17 mouse cellular contexts compared by ENCODE assay signal in the genomic region with DNA sequence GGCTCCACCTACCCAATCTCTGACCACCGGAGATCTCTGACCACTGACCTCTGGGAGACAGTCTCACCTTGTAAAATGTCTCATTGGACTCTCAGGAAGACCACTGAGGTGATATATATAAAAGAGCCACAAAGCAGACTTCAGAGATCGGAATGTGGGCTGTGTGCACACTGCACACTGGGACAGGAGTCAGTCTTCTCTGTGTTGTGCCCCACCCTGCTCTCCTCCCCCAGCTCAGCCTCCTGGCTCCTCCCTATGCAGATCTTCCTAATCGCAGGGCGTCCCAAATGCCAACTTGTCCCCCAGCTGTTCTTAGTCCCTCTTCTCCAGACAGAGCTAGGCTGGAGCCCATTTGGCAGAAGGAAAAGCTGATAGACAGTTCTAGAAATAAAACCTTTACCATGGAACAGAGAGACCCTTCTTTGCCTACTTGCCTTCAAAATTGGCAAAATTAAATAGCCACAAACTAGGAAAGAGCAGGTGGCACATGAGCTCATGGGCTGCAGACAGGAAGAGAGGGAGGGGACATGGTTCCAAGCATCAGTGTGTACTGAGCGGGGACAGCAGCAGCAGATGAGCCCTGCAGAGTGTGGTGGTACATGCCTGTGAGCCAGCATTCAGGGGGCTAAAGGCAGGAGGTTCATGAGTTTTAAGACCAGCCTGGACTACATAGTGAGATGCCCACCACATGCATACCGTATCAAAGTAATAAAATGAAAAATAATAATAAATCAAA.
A peak's percentile ranks its signal among the peaks of the same experiment; 100 is the strongest.
DNase-seq lines count a peak whose midpoint lies in the region; ATAC-seq lines count a peak whose summit lies in the region.
"Had no signal": no experiment of that assay in that cellular context is flagged by ENCODE, and none has a peak within 500 bp of the region (broad histone marks: within the 10 kb centered on the region; RNA-seq: fewer than 3 reads in every experiment).

No protein-coding gene starts in this region.

- 54% methylated on average over 6 of the region's 6 CpGs for WGBS in forebrain, embryonic 13.5 days
- 59% methylated on average over 6 of the region's 6 CpGs for WGBS in forebrain, embryonic 14.5 days
- WGBS in midbrain, embryonic 16.5 days: 66% methylated on average over 6 of the region's 6 CpGs
- 60% methylated on average over 6 of the region's 6 CpGs for WGBS in midbrain, embryonic 13.5 days

- H3K4me1 ChIP-seq in forebrain, embryonic 13.5 days: peaks cover 38% of the 10 kb centered on the region
- peaks cover 7% of the 10 kb centered on the region for H3K4me1 ChIP-seq in forebrain, embryonic 14.5 days (ENCODE audit: control insufficient read depth, insufficient read depth, low read length)
- H3K4me1 ChIP-seq in midbrain, embryonic 16.5 days (ENCODE audit: control insufficient read depth, insufficient read depth, low read length): no peaks in the 10 kb centered on the region
- H3K4me1 ChIP-seq in midbrain, embryonic 13.5 days (replicated peaks): peaks cover 15% of the 10 kb centered on the region; the same call in 1 of the 2 replicates
- H3K4me1 ChIP-seq: hindbrain, embryonic 15.5 days; liver, embryonic 15.5 days had no signal

- H3K9me3 ChIP-seq in forebrain, embryonic 13.5 days (replicated peaks): no peaks in the 10 kb centered on the region
- no peaks in the 10 kb centered on the region for H3K9me3 ChIP-seq in forebrain, embryonic 14.5 days (replicated peaks; ENCODE audit: control insufficient read depth, low read length)
- H3K9me3 ChIP-seq in midbrain, embryonic 16.5 days (replicated peaks; ENCODE audit: control insufficient read depth, low read length, poor library complexity, severe bottlenecking): no peaks in the 10 kb centered on the region
- H3K9me3 ChIP-seq in midbrain, embryonic 13.5 days: no peaks in the 10 kb centered on the region
- H3K9me3 ChIP-seq: heart, embryonic 12.5 days; hindbrain, embryonic 15.5 days; limb, embryonic 15.5 days; liver, embryonic 15.5 days had no signal

- H3K4me2 ChIP-seq in forebrain, embryonic 13.5 days: no peak overlapping the region
- no peak overlapping the region for H3K4me2 ChIP-seq in forebrain, embryonic 14.5 days (ENCODE audit: low read length)
- no peak overlapping the region for H3K4me2 ChIP-seq in midbrain, embryonic 16.5 days (ENCODE audit: low read length)
- no peak overlapping the region for H3K4me2 ChIP-seq in midbrain, embryonic 13.5 days (replicated peaks)
- H3K4me2 ChIP-seq: heart, embryonic 12.5 days; hindbrain, embryonic 15.5 days; limb, embryonic 15.5 days; liver, embryonic 15.5 days had no signal

- no peak overlapping the region for H3K4me3 ChIP-seq in forebrain, embryonic 13.5 days
- no peak overlapping the region for H3K4me3 ChIP-seq in forebrain, embryonic 14.5 days (ENCODE audit: low read depth, low read length)
- no peak overlapping the region for H3K4me3 ChIP-seq in midbrain, embryonic 16.5 days (ENCODE audit: low read depth, low read length)
- no peak overlapping the region for H3K4me3 ChIP-seq in midbrain, embryonic 13.5 days (replicated peaks)
- H3K4me3 ChIP-seq: heart, embryonic 12.5 days; hindbrain, embryonic 15.5 days; limb, embryonic 15.5 days; liver, embryonic 15.5 days had no signal

- no peak overlapping the region for H3K27ac ChIP-seq in forebrain, embryonic 13.5 days
- H3K27ac ChIP-seq in forebrain, embryonic 14.5 days (ENCODE audit: low read depth, low read length): no peak overlapping the region
- H3K27ac ChIP-seq in midbrain, embryonic 16.5 days (ENCODE audit: low read length): no peak overlapping the region
- H3K27ac ChIP-seq in midbrain, embryonic 13.5 days: no peak overlapping the region
- H3K27ac ChIP-seq: hindbrain, embryonic 15.5 days; limb, embryonic 15.5 days; liver, embryonic 15.5 days had no signal

- no peak for DNase-seq in forebrain, embryonic 14.5 days (ENCODE audit: low spot score)
- DNase-seq in thymus, postnatal 0 days (ENCODE audit: low spot score): peak; percentile 64
- DNase-seq: cerebellum, postnatal 10 days; heart, postnatal 14 days; kidney, adult 8-10 months; kidney, postnatal 14 days; right cerebral cortex, postnatal 14 days; spleen, adult 18-20 months had no signal

- no peaks in the 10 kb centered on the region for H3K36me3 ChIP-seq in forebrain, embryonic 13.5 days (ENCODE audit: poor library complexity, severe bottlenecking)
- no peaks in the 10 kb centered on the region for H3K36me3 ChIP-seq in forebrain, embryonic 14.5 days (ENCODE audit: control insufficient read depth, insufficient read depth, low read length)
- H3K36me3 ChIP-seq in midbrain, embryonic 16.5 days (ENCODE audit: control insufficient read depth, insufficient read depth, low read length): no peaks in the 10 kb centered on the region
- no peaks in the 10 kb centered on the region for H3K36me3 ChIP-seq in midbrain, embryonic 13.5 days
- H3K36me3 ChIP-seq: heart, embryonic 12.5 days; hindbrain, embryonic 15.5 days; limb, embryonic 15.5 days; liver, embryonic 15.5 days had no signal

- 0 out of 2 replicates have a peak, but pooled peaks cover 4% of the 10 kb centered on the region for H3K27me3 ChIP-seq in forebrain, embryonic 13.5 days
- no peaks in the 10 kb centered on the region for H3K27me3 ChIP-seq in forebrain, embryonic 14.5 days (replicated peaks; ENCODE audit: control insufficient read depth, insufficient read depth, low read length)
- no peaks in the 10 kb centered on the region for H3K27me3 ChIP-seq in midbrain, embryonic 16.5 days (ENCODE audit: control insufficient read depth, insufficient read depth, low read depth, low read length)
- H3K27me3 ChIP-seq in midbrain, embryonic 13.5 days: peaks cover 10% of the 10 kb centered on the region; the same call in 1 of the 2 replicates
- H3K27me3 ChIP-seq: heart, embryonic 12.5 days; hindbrain, embryonic 15.5 days; limb, embryonic 15.5 days; liver, embryonic 15.5 days had no signal

- no peak overlapping the region for H3K9ac ChIP-seq in forebrain, embryonic 13.5 days
- no peak overlapping the region for H3K9ac ChIP-seq in forebrain, embryonic 14.5 days (ENCODE audit: low read length)
- H3K9ac ChIP-seq in midbrain, embryonic 16.5 days (ENCODE audit: low read depth, low read length): no peak overlapping the region
- no peak overlapping the region for H3K9ac ChIP-seq in midbrain, embryonic 13.5 days (replicated peaks)
- H3K9ac ChIP-seq: heart, embryonic 12.5 days; hindbrain, embryonic 15.5 days; limb, embryonic 15.5 days; liver, embryonic 15.5 days had no signal

- ATAC-seq in forebrain, embryonic 13.5 days: 0 out of 2 replicates have a peak, but pooled peaks have one; percentile 25
- no peak for ATAC-seq in forebrain, embryonic 14.5 days
- 0 out of 2 replicates have a peak, but pooled peaks have one; percentile 42 for ATAC-seq in midbrain, embryonic 16.5 days
- ATAC-seq in midbrain, embryonic 13.5 days: no peak
- no peak for ATAC-seq in inflammation-experienced regulatory T-cells, adult 6 months
- ATAC-seq in erythroblast, adult 5-6 weeks (replicated peaks; ENCODE audit: low FRiP score, poor library complexity, severe bottlenecking): no peak

Comparison
In these comparisons a context has a peak if more than half of its experiments do, and no peak if none do; other contexts are left out.
1. ATAC-seq: peak in forebrain, embryonic 13.5 days (single experiment) and midbrain, embryonic 16.5 days (single experiment); none in forebrain, embryonic 14.5 days (single experiment), midbrain, embryonic 13.5 days (single experiment), inflammation-experienced regulatory T-cells, adult 6 months (single experiment) and erythroblast, adult 5-6 weeks (single experiment).